Mouse (Mus musculus) right cerebral cortex, postnatal 25 days (tissue): ENCODE results near the gene Vac14.
A peak's percentile ranks its signal among the peaks of the same experiment; 100 is the strongest.

Experiments
- DNase-seq: peaks from one replicate; pipeline ENCODE4 v3.0.0; 2022

Gene Vac14

GRCm38 (mm10) chr8:110755511-110756170, 137.3 kb downstream of the Vac14 start:
- peak; percentile 73 for DNase-seq

GRCm38 (mm10) chr8:110756196-110756595, 137.8 kb downstream of the Vac14 start:
- DNase-seq = no peak

- DNase-seq = no peak
These were observed 142.0 kb downstream of the Vac14 start for GRCm38 (mm10) chr8:110760280-110760940.

- no peak for DNase-seq
These were observed 142.8 kb downstream of the Vac14 start for GRCm38 (mm10) chr8:110761185-110761584.

- DNase-seq = no peak
These were observed 143.6 kb downstream of the Vac14 start for GRCm38 (mm10) chr8:110761988-110762387.

- no peak for DNase-seq
These were observed 146.3 kb downstream of the Vac14 start for GRCm38 (mm10) chr8:110764671-110765070.

- DNase-seq = no peak
These were observed 148.9 kb downstream of the Vac14 start for GRCm38 (mm10) chr8:110767261-110767660.
